Mouse (Mus musculus) bone marrow, adult 2 months (tissue): ENCODE data around the gene Rtkn.

ENCODE experiments used
- CTCF ChIP-seq: fragments of 200-500 bp; IDR thresholded peaks from 2 replicates; pipeline ENCODE4 v1.5.1; 2011; ENCODE audit warnings: low read length, control low read depth; ENCODE audit not compliant: control insufficient read depth, insufficient read depth
- POLR2A ChIP-seq: fragments of 200-500 bp; IDR thresholded peaks from 2 replicates; pipeline ENCODE4 v1.6.1; 2011; ENCODE audit warnings: low read depth, mild to moderate bottlenecking, control low read depth, low read length, borderline replicate concordance; ENCODE audit not compliant: control insufficient read depth

- no peak for TF ChIP-seq CTCF
- TF ChIP-seq POLR2A: no peak
These were observed 1.8 kb downstream of the Rtkn start for GRCm38 (mm10) chr6:83136881-83137575.
